Mouse (Mus musculus) left cerebral cortex, postnatal 25 days (tissue): ENCODE results near the gene Tspan9. TPM values are rescaled to one million over a fixed set of nuclear protein-coding genes. Genes with fewer than 3 reads are reported as not detected.

Experiments
- DNase-seq, 2 experiments: peaks; one replicate each; pipeline ENCODE4 v3.0.0; 2022; ENCODE audit warnings: low spot score in 2 of 2, mixed read lengths in 1 of 2
- intact Hi-C: fragments of 180-260 bp; cut with DNase I; formaldehyde crosslinking; loops from one replicate; pipeline ENCODE4 v1.15.1; 2025
- total RNA-seq, 2 experiments: library from RNA; stranded (reverse); gene quantifications; 2 replicates each; pipeline ENCODE4 v1.2.3; 2021

The Tspan9 gene
- total RNA-seq, 2 experiments from 2014 or later: 55.2 to 58.6 TPM

- no peak for DNase-seq
- intact Hi-C loops: loop anchor here (1.0 to 2.0 kb wide), 3 partner anchors 62 to 174 kb away; no protein-coding TSS in a partner anchor
Measured at GRCm38 (mm10) chr6:127970848-127971247, 172.5 kb downstream of the Tspan9 start.

DNA sequence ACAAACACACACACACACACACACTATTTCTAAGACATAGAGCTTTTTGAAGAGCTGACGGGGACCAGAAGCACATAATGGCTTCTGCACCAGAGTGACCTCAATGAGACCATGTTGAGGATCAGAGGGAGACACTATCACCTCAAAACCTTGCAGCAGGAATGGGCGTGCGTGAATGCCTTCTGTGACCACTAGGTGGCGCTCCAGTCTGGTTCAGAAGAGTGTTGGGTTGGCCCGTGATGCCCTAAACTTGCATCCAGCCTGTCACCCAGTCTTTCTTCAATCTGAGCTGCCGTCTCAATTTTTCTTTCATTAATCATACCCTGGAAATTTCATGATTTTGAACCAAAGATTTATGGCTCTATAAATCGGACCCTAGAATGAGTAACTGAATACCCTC, 173.3 kb downstream of the Tspan9 start:
- DNase-seq: peak; percentile 83
- intact Hi-C loops: loop anchor here (1.0 to 2.0 kb wide), 3 partner anchors 63 to 175 kb away; no protein-coding TSS in a partner anchor

GRCm38 (mm10) chr6:127969709-127970108, 173.7 kb downstream of the Tspan9 start:
- DNase-seq: no peak
- intact Hi-C loops: loop anchor here (1.0 to 2.0 kb wide), 3 partner anchors 63 to 176 kb away; no protein-coding TSS in a partner anchor

DNA sequence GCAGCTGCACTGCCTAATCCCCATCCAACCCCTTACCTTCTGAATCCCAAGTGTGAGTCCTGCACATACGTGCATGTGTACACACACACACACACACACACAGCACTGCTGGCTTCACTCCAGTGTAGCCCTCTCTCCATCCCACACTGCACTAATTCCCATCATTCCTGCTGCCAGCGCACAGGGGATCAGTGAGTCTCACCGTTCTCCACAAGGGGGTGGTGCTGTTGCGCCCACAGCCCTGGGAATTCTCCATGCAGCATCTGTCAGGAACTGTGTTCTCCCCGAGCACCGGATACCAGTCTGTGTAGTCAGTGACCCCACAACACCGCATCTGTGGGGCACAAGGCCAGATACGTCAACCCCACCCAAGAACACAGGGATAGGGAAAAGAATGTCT, 177.9 kb downstream of the Tspan9 start:
- DNase-seq: peak; percentile 62 to 79
- intact Hi-C loops: no loop called here

DNA sequence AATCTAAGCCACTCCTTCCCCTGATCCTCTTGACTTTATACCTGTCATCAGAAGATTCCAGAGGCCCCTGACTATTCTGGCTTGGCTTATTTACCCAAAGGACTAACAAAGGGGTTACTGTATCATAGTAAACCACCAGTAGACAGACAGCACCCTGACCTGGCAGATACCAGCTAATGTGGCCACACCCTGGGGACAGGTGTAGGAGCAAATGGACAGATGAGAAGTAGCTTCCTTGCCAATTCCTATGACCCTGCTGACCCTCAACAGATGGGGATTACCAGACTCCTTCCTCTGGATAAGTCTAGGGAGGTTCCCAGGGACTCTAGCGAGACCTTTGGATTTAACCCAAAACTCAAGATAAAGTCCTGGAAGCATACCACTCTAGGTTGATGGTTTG, 183.2 kb downstream of the Tspan9 start:
- no peak for DNase-seq
- intact Hi-C loops: no loop called here

- DNase-seq: no peak
- intact Hi-C loops: no loop called here
Measured at GRCm38 (mm10) chr6:127956172-127956571, 187.2 kb downstream of the Tspan9 start.

- no peak for DNase-seq
- intact Hi-C loops: no loop called here
Measured at GRCm38 (mm10) chr6:127953071-127953470, 190.3 kb downstream of the Tspan9 start.

GRCm38 (mm10) chr6:127949885-127950284, 193.5 kb downstream of the Tspan9 start:
- DNase-seq: no peak
- intact Hi-C loops: loop anchor here (5.0 kb wide), 3 partner anchors 183 to 408 kb away; partner anchors contain the start of gene Prmt8

DNA sequence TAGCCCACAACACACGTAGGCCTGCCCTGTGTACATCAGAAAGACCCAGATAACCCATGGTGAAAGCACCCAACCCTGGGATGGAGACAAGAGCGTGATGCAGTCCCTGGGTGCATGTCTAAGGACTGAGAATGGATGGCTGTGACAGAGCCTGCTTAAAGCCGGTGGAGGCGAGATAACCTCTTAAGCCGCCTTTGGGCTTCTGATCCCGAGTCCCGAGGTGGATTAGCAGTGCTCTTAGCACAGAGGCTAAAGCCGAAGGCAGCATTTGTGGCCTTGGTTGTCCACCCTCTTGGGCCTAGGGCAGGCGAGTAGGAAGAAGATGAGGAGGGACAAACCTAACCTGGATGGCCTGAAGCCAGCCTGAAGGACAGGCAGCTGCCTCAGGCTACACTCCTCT, 194.7 kb downstream of the Tspan9 start:
- intact Hi-C loops: loop anchor here (5.0 kb wide), 3 partner anchors 181 to 406 kb away; partner anchors contain the start of gene Prmt8
- DNase-seq: no peak

- peak; percentile 79 to 87 for DNase-seq
- intact Hi-C loops: loop anchor here (2.0 to 5.0 kb wide), 4 partner anchors 43 to 403 kb away; partner anchors contain the start of gene Prmt8
Measured at GRCm38 (mm10) chr6:127945725-127946124, 197.7 kb downstream of the Tspan9 start.

DNA sequence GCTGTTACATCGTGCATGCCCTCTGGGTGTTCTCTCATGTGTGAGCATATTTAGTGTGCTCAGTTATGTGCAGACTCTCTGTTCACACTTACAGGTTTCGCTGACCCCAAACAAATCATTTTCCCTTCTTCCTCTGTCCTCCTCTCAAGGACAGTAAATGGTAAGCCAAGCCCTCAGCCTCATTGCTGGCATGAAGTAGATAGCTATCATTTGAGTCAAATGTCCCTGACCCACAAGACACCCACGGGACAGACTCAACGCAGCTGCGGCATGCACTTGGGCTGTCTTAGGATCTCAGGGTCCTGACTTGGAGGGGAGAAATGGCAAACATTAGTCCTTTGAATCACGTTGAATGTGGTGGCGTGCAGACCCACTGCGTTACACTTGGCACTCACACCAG, 201.0 kb downstream of the Tspan9 start:
- intact Hi-C loops: no loop called here
- no peak for DNase-seq

GRCm38 (mm10) chr6:127935105-127935504, 208.3 kb downstream of the Tspan9 start:
- no peak for DNase-seq
- intact Hi-C loops: no loop called here

DNA sequence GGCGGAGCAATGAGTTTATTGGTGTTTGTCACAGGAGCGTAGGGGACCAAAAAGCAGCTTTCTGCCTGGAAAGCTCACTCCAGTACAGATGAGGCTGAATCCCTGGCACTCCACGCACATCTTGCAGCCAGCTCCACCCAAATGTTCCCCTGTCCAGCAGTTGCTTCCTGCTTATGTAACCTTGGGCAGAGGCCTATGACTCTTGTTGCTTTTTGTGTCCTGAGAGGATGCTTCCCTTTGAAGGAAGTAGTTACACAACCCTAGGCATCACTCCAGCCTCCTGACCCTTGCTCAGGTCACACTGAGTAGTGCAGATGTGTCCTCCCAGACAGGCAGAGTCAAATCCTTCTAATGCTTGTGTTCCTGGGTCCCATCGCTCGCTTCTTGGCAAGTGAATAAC, 209.6 kb downstream of the Tspan9 start:
- intact Hi-C loops: no loop called here
- DNase-seq: no peak

DNA sequence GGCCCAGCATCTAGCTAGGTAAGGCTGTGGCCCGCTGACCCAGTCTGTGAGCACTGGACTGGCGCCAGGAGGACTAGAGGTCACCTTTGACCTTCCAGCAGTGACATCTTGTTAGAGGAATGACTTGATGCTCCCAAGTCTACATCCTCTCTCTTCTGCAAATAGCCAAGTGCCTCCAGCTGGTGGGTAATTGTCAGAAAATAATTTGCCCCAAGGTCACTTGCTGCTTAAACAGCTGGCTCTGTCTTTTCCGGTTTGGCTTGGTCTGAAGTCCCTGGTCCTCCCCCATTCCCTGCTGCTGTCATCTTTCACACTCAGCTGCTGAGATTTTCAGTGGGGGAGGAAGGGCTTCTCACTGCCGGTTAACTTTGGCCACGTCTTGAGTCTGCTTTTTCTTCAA, 210.7 kb downstream of the Tspan9 start:
- intact Hi-C loops: no loop called here

GRCm38 (mm10) chr6:127928682-127929081, 214.7 kb downstream of the Tspan9 start:
- intact Hi-C loops: loop anchor here (5.0 kb wide), 2 partner anchors 266 to 301 kb away; no protein-coding TSS in a partner anchor

More for the DNA sequence above, 210.7 kb downstream of the Tspan9 start:
- DNase-seq: peak in 1 of 2 experiments; percentile 70

DNA sequence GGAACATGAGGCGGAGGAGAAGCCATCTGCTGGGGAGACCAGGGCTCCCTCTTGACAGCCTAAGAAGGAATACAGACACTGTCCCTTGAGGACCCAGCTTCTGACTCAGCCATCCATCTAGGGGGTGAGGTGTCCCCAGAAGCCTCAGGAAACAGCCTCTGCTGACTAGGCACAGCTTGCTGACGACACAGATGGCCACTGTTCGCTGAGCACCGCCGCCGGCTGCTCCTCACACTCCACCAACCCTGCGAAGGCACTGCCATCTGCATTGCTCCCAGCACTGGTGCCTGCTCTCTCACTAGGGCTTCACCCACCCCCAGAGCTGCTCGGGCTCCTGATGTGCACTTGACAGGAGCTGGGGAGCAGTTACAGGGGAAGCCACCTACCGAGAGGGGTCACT, 217.5 kb downstream of the Tspan9 start:
- intact Hi-C loops: loop anchor here (1.0 to 5.0 kb wide), 3 partner anchors 157 to 299 kb away; partner anchors contain the start of gene Prmt8

More at GRCm38 (mm10) chr6:127928682-127929081, 214.7 kb downstream of the Tspan9 start:
- no peak for DNase-seq

GRCm38 (mm10) chr6:127924750-127925149, 218.6 kb downstream of the Tspan9 start:
- peak in 1 of 2 experiments; percentile 69 for DNase-seq
- intact Hi-C loops: loop anchor here (5.0 kb wide), 3 partner anchors 72 to 297 kb away; no protein-coding TSS in a partner anchor

More for the DNA sequence above, 217.5 kb downstream of the Tspan9 start:
- peak; percentile 73 to 94 for DNase-seq

DNA sequence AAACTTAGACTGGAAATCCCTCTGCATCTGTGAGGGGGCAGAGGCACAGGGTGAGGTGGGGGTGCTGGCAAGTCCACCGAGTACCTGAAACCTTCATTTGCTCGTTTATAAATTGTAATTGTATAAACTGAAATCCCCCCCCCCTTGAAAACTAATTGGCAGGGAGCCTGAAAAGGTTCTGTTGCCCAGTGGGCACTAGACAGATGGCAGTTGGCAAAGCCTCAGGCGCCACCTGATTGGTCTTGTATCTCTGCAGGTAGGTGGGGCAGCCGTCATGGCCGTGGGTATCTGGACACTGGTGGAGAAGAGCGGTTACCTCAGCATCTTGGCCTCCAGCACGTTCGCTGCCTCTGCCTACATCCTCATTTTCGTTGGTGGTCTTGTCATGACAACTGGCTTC, 220.1 kb downstream of the Tspan9 start:
- intact Hi-C loops: loop anchor here (5.0 kb wide), 1 partner anchor 71 kb away; no protein-coding TSS in a partner anchor
- no peak for DNase-seq

GRCm38 (mm10) chr6:127921996-127922395, 221.4 kb downstream of the Tspan9 start:
- no peak for DNase-seq
- intact Hi-C loops: loop anchor here (5.0 kb wide), 1 partner anchor 70 kb away; no protein-coding TSS in a partner anchor

DNA sequence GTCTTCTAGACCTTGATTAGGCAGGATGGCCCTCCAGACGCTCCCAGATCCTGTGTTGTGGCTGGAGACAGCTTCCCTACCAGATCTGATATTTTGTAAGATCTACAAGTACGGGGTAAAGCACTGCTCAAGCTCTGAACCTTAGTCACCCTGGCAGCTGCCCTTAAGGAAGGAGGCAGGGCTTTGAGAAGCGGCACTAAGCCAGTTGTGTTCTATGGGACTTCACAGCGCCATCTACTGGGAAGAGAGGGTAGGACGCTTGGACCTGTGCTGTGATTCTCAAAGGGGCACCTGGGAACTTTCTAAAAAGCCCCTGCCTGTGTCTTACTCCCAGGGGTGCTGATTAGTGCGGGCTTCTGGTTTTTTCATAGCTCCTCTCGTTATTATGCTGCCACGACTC, 222.7 kb downstream of the Tspan9 start:
- DNase-seq: peak; percentile 84 to 86
- intact Hi-C loops: loop anchor here (5.0 kb wide), 1 partner anchor 68 kb away; no protein-coding TSS in a partner anchor

- no peak for DNase-seq
Measured at GRCm38 (mm10) chr6:127919491-127919890, 223.9 kb downstream of the Tspan9 start.

More at GRCm38 (mm10) chr6:127919491-127919890, 223.9 kb downstream of the Tspan9 start:
- intact Hi-C loops: no loop called here
